Mouse (Mus musculus) myocyte (in vitro differentiated cells): ENCODE measurements around the gene Btbd10. TPM values are rescaled to one million over a fixed set of nuclear protein-coding genes. Genes with fewer than 3 reads are reported as not detected.

Source experiments
- H3K27me3 ChIP-seq: one replicate; pipeline ENCODE4 v1.6.1; 2011; ENCODE audit not compliant: control insufficient read depth, insufficient read depth, insufficient read length
- H3K36me3 ChIP-seq: one replicate; pipeline ENCODE4 v1.6.1; 2011; ENCODE audit not compliant: control insufficient read depth, insufficient read depth
- H3K4me2 ChIP-seq: one replicate; pipeline ENCODE4 v1.6.1; 2011; ENCODE audit warnings: low read depth, control low read depth
- H3K4me3 ChIP-seq: one replicate; pipeline ENCODE4 v1.5.1; 2011; ENCODE audit warnings: mild to moderate bottlenecking, control low read depth, moderate library complexity
- H3K79me2 ChIP-seq: one replicate; pipeline ENCODE4 v1.6.1; 2011; ENCODE audit not compliant: control insufficient read depth, insufficient read depth
- H3ac ChIP-seq: one replicate; pipeline ENCODE4 v1.6.1; 2011; ENCODE audit not compliant: control insufficient read depth, insufficient read length
- CEBPB ChIP-seq: IDR thresholded peaks from 2 replicates; pipeline ENCODE4 v1.6.1; 2011; ENCODE audit warnings: mild to moderate bottlenecking, moderate library complexity; ENCODE audit not compliant: poor library complexity, insufficient read depth, severe bottlenecking
- E2F4 ChIP-seq: IDR thresholded peaks from one replicate; pipeline ENCODE4 v1.6.1; 2011; ENCODE audit warnings: mild to moderate bottlenecking, control low read depth, moderate library complexity; ENCODE audit not compliant: insufficient read depth
- MAX ChIP-seq: IDR thresholded peaks from one replicate; pipeline ENCODE4 v1.6.1; 2011; ENCODE audit warnings: low read depth, mild to moderate bottlenecking, control low read depth
- MYOD1 ChIP-seq, 3 experiments: IDR thresholded peaks; one replicate each; pipeline ENCODE4 v1.6.1; 2011; ENCODE audit warnings: control low read depth in 2 of 3, low read depth in 2 of 3, mild to moderate bottlenecking in 2 of 3, moderate library complexity in 1 of 3; ENCODE audit not compliant: insufficient read length in 2 of 3, control insufficient read depth in 1 of 3
- MYOG ChIP-seq, 3 experiments: IDR thresholded peaks; one replicate each; pipeline ENCODE4 v1.6.1; 2011; ENCODE audit warnings: control low read depth in 2 of 3, low read depth in 2 of 3, mild to moderate bottlenecking in 2 of 3; ENCODE audit not compliant: insufficient read length in 2 of 3, control insufficient read depth in 1 of 3, insufficient read depth in 1 of 3
- POLR2A ChIP-seq: IDR thresholded peaks from one replicate; pipeline ENCODE4 v1.6.1; 2011; ENCODE audit warnings: low read depth, mild to moderate bottlenecking, control low read depth, moderate library complexity; ENCODE audit not compliant: insufficient read length
- POLR2AphosphoS2 ChIP-seq: IDR thresholded peaks from one replicate; pipeline ENCODE4 v1.6.1; 2011; ENCODE audit warnings: low read depth, control low read depth; ENCODE audit not compliant: insufficient read length
- REST ChIP-seq: IDR thresholded peaks from one replicate; pipeline ENCODE4 v1.6.1; 2011; ENCODE audit warnings: mild to moderate bottlenecking, control low read depth, moderate library complexity; ENCODE audit not compliant: insufficient read depth, insufficient read length
- SRF ChIP-seq: IDR thresholded peaks from one replicate; pipeline ENCODE4 v1.6.1; 2011; ENCODE audit warnings: low read depth; ENCODE audit not compliant: control insufficient read depth, insufficient read length
- TCF12 ChIP-seq: IDR thresholded peaks from one replicate; pipeline ENCODE4 v1.6.1; 2011; ENCODE audit warnings: mild to moderate bottlenecking, control low read depth; ENCODE audit not compliant: poor library complexity, insufficient read depth, severe bottlenecking
- TCF3 ChIP-seq: IDR thresholded peaks from one replicate; pipeline ENCODE4 v1.6.1; 2011; ENCODE audit warnings: low read depth, control low read depth; ENCODE audit not compliant: insufficient read length
- USF1 ChIP-seq: IDR thresholded peaks from one replicate; pipeline ENCODE4 v1.6.1; 2011; ENCODE audit warnings: low read depth, mild to moderate bottlenecking, control low read depth, moderate library complexity
- polyA plus RNA-seq: library from polyadenylated mRNA; unstranded; fragments of >200 nt; fragmentation: generic; extraction: Trizol; gene quantifications from one replicate; pipeline ENCODE4 v1.2.1, GENCODE M21; 2012; ENCODE audit warnings: missing spikeins

Gene Btbd10
- polyA plus RNA-seq, 1 experiment = 8.0 TPM

- Histone ChIP-seq H3K4me3 (no peak overlapping the region), H3K36me3 (no peaks in the 10 kb centered on the region), H3ac (no peak overlapping the region), H3K79me2 (peaks cover 4% of the 10 kb centered on the region), H3K4me2 (no peak overlapping the region), H3K27me3 (no peaks in the 10 kb centered on the region)
- TF ChIP-seq POLR2AphosphoS2 (no peak), SRF (no peak), TCF3 (no peak), TCF12 (no peak), CEBPB (no peak), MYOD1 (IDR thresholded peaks at IDR 0.05; ENCODE audit: control insufficient read depth in 1 of 3, insufficient read length in 2 of 3, low read depth in 2 of 3) (no peak), POLR2A (no peak), REST (no peak), MYOG (IDR thresholded peaks at IDR 0.05; ENCODE audit: control insufficient read depth in 1 of 3, insufficient read depth in 1 of 3, insufficient read length in 2 of 3, low read depth in 2 of 3) (no peak), USF1 (no peak), E2F4 (no peak), MAX (no peak)
Measured at GRCm38 (mm10) chr7:113269081-113269480, 100.1 kb downstream of the Btbd10 start.

DNA sequence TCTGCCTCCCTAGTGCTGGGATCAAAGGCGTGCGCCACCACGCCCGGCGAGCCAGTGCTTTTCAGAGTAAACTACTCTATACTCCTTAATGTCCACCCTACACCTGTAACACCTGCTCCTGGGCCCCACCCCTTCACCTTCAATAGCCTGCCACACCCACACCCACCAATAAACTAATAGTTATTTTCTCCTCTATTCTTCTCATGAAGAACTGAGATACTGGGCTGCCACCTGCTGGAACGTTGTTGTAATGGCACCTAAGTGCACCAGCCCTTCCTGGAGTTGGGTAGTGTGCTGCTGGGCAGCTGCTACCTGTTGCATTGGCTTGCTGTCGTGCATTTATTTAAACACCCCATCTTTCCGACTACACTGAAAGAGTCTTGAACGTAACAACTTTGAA lies 100.9 kb downstream of the Btbd10 start:
- TF ChIP-seq TCF12 (no peak), SRF (no peak), CEBPB (no peak), MYOG (IDR thresholded peaks at IDR 0.05; ENCODE audit: control insufficient read depth in 1 of 3, insufficient read depth in 1 of 3, insufficient read length in 2 of 3, low read depth in 2 of 3) (no peak), E2F4 (no peak), MAX (no peak), USF1 (no peak), TCF3 (no peak), MYOD1 (IDR thresholded peaks at IDR 0.05; ENCODE audit: control insufficient read depth in 1 of 3, insufficient read length in 2 of 3, low read depth in 2 of 3) (no peak), POLR2AphosphoS2 (no peak), REST (no peak), POLR2A (no peak)
- Histone ChIP-seq H3K36me3 (no peaks in the 10 kb centered on the region), H3K79me2 (peaks cover 4% of the 10 kb centered on the region)

More for the DNA sequence above, 100.9 kb downstream of the Btbd10 start:
- Histone ChIP-seq H3ac (no peak overlapping the region), H3K27me3 (no peaks in the 10 kb centered on the region), H3K4me3 (no peak overlapping the region), H3K4me2 (no peak overlapping the region)

Other genes with a start within 250 kb of the Btbd10 start
- gene Arntl, start 161.9 kb downstream of the Btbd10 start, polyA plus RNA-seq = 10.5 TPM
- gene Pth, start 19.2 kb upstream of the Btbd10 start, polyA plus RNA-seq = not detected
- gene Far1, start 144.4 kb upstream of the Btbd10 start, polyA plus RNA-seq = 8.2 TPM